Mouse (Mus musculus): ENCODE measurements at regions not wholly inside any gene's neighbourhood (a gene's known extent, or its start where the extent isn't known, plus 50 kb on each side); places are given as distances from the start of the nearest gene placed in this dataset.

DNA sequence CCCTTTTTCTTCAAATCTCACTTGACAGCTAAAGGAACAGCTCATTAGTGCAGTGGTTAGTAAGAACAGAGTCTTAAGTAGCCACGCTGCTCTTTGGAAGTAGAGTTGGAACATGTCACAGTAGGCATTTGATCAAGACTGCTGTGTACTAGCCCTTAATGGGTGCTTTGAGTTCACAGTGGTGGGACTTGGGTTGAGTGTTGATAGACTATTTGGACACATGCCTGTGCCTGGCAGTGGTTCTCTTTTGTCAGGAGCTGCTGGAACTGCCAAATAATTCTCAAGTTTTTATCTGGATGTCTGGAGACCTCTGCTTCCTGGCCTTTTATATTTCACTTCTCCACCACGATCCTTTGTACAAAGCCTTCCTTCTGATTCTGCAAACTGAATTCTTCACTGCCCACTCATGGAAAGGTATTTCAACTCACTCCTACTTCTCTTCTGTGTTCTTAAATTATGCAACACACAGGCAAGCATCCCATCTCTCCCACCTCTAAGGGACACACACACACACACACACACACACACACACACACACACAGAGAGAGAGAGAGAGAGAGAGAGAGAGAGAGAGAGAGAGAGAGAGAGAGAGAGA, 462.0 kb upstream of the Cdh6 start:
- TF ChIP-seq POLR2A (IDR thresholded peaks at IDR 0.05; ENCODE audit: low read depth, low read length) (no peak), CTCF (conservative IDR thresholded peaks at IDR 0.05; ENCODE audit: insufficient read depth, insufficient read length, low read depth, low read length) (no peak)

Measured in kidney, adult 2 months (tissue).